Mouse (Mus musculus): ENCODE data around the gene Mylk3. TPM values are rescaled to one million over a fixed set of nuclear protein-coding genes. Genes with fewer than 3 reads are reported as not detected.
A peak's percentile ranks its signal among the peaks of the same experiment; 100 is the strongest.

Mylk3 gene
- total RNA-seq, 1 experiment = 0.22 TPM

DNA sequence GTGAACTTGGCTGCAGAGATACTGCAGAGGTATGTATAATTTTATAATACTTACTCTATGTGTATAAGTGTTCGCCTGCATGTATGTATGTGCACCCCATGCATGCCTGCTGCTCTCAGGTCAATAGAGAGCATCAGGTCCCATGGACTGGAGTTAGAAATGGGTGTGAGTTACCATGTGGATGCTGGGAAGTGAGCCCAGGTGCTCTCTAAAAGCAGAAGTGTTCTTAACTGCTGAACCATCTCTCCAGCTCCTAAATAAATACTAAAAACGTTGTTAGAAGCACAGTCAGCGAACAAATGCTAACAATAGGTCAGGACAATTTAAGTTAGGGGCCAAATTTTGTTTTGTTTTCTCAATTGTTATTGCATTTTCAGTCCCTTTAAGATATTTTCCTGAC lies 83.2 kb downstream of the Mylk3 start:
- H3K27ac ChIP-seq (ENCODE audit: insufficient read depth, low read depth, low read length, poor library complexity, severe bottlenecking) = no peak overlapping the region
- H3K36me3 ChIP-seq (ENCODE audit: control insufficient read depth, insufficient read depth, low read length, poor library complexity, severe bottlenecking) = peaks cover 13% of the 10 kb centered on the region
- in situ Hi-C loops (cut with MboI; ENCODE audit: low sequenced_read_pairs in 2 of 2, unreplicated experiment in 2 of 2) = no loop called here
- H3K9ac ChIP-seq (ENCODE audit: insufficient read depth, low read depth, low read length, poor library complexity, severe bottlenecking) = no peak overlapping the region
- TF ChIP-seq ZNF384 (IDR thresholded peaks at IDR 0.05; ENCODE audit: low read depth, low read length) (no peak), ZC3H11A (IDR thresholded peaks at IDR 0.05; ENCODE audit: borderline replicate concordance, low read depth, low read length) (no peak), HCFC1 (IDR thresholded peaks at IDR 0.05; ENCODE audit: borderline replicate concordance, insufficient read depth, low read length) (no peak), CHD2 (IDR thresholded peaks at IDR 0.05; ENCODE audit: low read depth, low read length) (no peak), MAFK (IDR thresholded peaks at IDR 0.05; ENCODE audit: insufficient read depth, low read depth, low read length) (no peak)
- no peaks in the 10 kb centered on the region for H3K9me3 ChIP-seq (ENCODE audit: control insufficient read depth, insufficient read depth, low read depth, low read length)
- no peak overlapping the region for H3K4me3 ChIP-seq (ENCODE audit: insufficient read depth in 1 of 2, low read depth in 1 of 2, low read length in 2 of 2, poor library complexity in 1 of 2, severe bottlenecking in 1 of 2)
- DNase-seq (ENCODE audit: low read depth, low spot score) = no peak
- H3K4me1 ChIP-seq (ENCODE audit: control insufficient read depth in 2 of 2, insufficient read depth in 2 of 2, low read length in 2 of 2, poor library complexity in 1 of 2) = peaks cover 2 to 3% of the 10 kb centered on the region in 2 experiments; a peak in 2 of 4 replicates

GRCm38 (mm10) chr8:85301941-85302340 lies 84.2 kb downstream of the Mylk3 start:
- DNase-seq (ENCODE audit: low read depth, low spot score) = no peak
- no peak overlapping the region for H3K27ac ChIP-seq (ENCODE audit: insufficient read depth, low read depth, low read length, poor library complexity, severe bottlenecking)
- peaks cover 2 to 3% of the 10 kb centered on the region in 2 experiments; a peak in 2 of 4 replicates for H3K4me1 ChIP-seq (ENCODE audit: control insufficient read depth in 2 of 2, insufficient read depth in 2 of 2, low read length in 2 of 2, poor library complexity in 1 of 2)
- H3K9me3 ChIP-seq (ENCODE audit: control insufficient read depth, insufficient read depth, low read depth, low read length) = no peaks in the 10 kb centered on the region
- H3K4me3 ChIP-seq (ENCODE audit: insufficient read depth in 1 of 2, low read depth in 1 of 2, low read length in 2 of 2, poor library complexity in 1 of 2, severe bottlenecking in 1 of 2) = no peak overlapping the region
- TF ChIP-seq ZNF384 (IDR thresholded peaks at IDR 0.05; ENCODE audit: low read depth, low read length) (no peak), ZC3H11A (IDR thresholded peaks at IDR 0.05; ENCODE audit: borderline replicate concordance, low read depth, low read length) (no peak), HCFC1 (IDR thresholded peaks at IDR 0.05; ENCODE audit: borderline replicate concordance, insufficient read depth, low read length) (no peak), MAFK (IDR thresholded peaks at IDR 0.05; ENCODE audit: insufficient read depth, low read depth, low read length) (no peak), CHD2 (IDR thresholded peaks at IDR 0.05; ENCODE audit: low read depth, low read length) (no peak)
- peaks cover 10% of the 10 kb centered on the region for H3K36me3 ChIP-seq (ENCODE audit: control insufficient read depth, insufficient read depth, low read length, poor library complexity, severe bottlenecking)
- in situ Hi-C loops (cut with MboI; ENCODE audit: low sequenced_read_pairs in 2 of 2, unreplicated experiment in 2 of 2) = no loop called here
- no peak overlapping the region for H3K9ac ChIP-seq (ENCODE audit: insufficient read depth, low read depth, low read length, poor library complexity, severe bottlenecking)

- in situ Hi-C loops (cut with MboI; ENCODE audit: low sequenced_read_pairs in 2 of 2, unreplicated experiment in 2 of 2) = no loop called here
- H3K36me3 ChIP-seq (ENCODE audit: control insufficient read depth, insufficient read depth, low read length, poor library complexity, severe bottlenecking) = peaks cover 9% of the 10 kb centered on the region
- peak within 1 kb of the TSS; percentile 84 to 85 for H3K4me3 ChIP-seq (ENCODE audit: insufficient read depth in 1 of 2, low read depth in 1 of 2, low read length in 2 of 2, poor library complexity in 1 of 2, severe bottlenecking in 1 of 2)
- peak; percentile 97 for DNase-seq (ENCODE audit: low read depth, low spot score)
- H3K9me3 ChIP-seq (ENCODE audit: control insufficient read depth, insufficient read depth, low read depth, low read length) = no peaks in the 10 kb centered on the region
- peak within 1 kb of the TSS; percentile 98 for H3K9ac ChIP-seq (ENCODE audit: insufficient read depth, low read depth, low read length, poor library complexity, severe bottlenecking)
- peaks cover 2 to 3% of the 10 kb centered on the region in 2 experiments; a peak in 2 of 4 replicates for H3K4me1 ChIP-seq (ENCODE audit: control insufficient read depth in 2 of 2, insufficient read depth in 2 of 2, low read length in 2 of 2, poor library complexity in 1 of 2)
- H3K27ac ChIP-seq (ENCODE audit: insufficient read depth, low read depth, low read length, poor library complexity, severe bottlenecking) = peak within 1 kb of the TSS; percentile 92
- TF ChIP-seq HCFC1 (IDR thresholded peaks at IDR 0.05; ENCODE audit: borderline replicate concordance, insufficient read depth, low read length) (peak; percentile 47; the same call in 1 of the 2 replicates), MAFK (IDR thresholded peaks at IDR 0.05; ENCODE audit: insufficient read depth, low read depth, low read length) (no peak), ZC3H11A (IDR thresholded peaks at IDR 0.05; ENCODE audit: borderline replicate concordance, low read depth, low read length) (peak; percentile 16; the same call in 1 of the 2 replicates), CHD2 (IDR thresholded peaks at IDR 0.05; ENCODE audit: low read depth, low read length) (peak; percentile 89), ZNF384 (IDR thresholded peaks at IDR 0.05; ENCODE audit: low read depth, low read length) (no peak)
Measured at GRCm38 (mm10) chr8:85299434-85300077, 86.6 kb downstream of the Mylk3 start, which contains the start of the genes Orc6 and Vps35. TSS of gene Orc6 (plus strand) at chr8:85299632. TSS of gene Vps35 (minus strand) at chr8:85299802.

DNA sequence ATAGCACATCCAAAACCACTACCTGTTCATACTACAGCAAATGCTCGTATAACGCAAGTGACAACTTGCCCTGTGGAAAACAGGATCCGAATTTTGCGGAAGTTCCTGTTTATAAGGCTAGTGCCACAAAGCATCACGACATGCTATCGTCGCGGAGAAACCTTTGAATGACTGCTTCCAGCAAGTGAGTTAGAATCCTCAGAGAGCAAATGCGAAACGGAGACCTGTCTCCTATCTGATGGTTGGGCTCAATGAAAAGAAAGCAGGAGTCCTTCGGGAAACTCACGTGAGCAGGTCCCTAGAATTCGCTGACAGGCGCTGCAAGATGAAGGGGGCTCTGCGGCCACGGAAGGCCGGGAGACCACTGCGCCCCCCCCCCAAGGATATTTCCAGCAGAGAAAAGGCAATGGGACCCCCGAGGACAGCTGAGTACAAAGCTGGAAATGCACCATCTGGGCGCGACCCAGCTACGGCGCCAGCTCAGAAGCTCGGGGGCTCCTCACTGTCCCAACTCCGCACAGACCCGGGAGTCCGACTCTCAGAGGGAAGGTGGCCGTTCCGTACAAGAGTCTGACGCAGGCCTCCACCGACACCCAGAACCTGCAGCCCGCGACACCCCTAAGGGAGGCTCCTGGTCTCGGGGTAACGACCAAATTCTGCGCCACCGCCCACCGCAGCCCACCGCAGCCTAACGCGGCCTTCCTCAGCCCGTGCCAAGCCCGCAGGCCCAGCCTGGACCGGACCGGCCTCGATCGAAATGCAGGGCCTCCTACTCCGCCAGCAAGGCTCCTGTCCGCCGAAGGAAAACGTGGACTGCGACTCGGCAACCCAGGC lies 87.3 kb downstream of the Mylk3 start:
- peaks cover 2 to 3% of the 10 kb centered on the region in 2 experiments; a peak in 2 of 4 replicates for H3K4me1 ChIP-seq (ENCODE audit: control insufficient read depth in 2 of 2, insufficient read depth in 2 of 2, low read length in 2 of 2, poor library complexity in 1 of 2)
- TF ChIP-seq ZNF384 (IDR thresholded peaks at IDR 0.05; ENCODE audit: low read depth, low read length) = no peak
- TF ChIP-seq MAFK (IDR thresholded peaks at IDR 0.05; ENCODE audit: insufficient read depth, low read depth, low read length) = no peak
- TF ChIP-seq CHD2 (IDR thresholded peaks at IDR 0.05; ENCODE audit: low read depth, low read length) = no peak
- no peak for TF ChIP-seq HCFC1 (IDR thresholded peaks at IDR 0.05; ENCODE audit: borderline replicate concordance, insufficient read depth, low read length)
- no peak for TF ChIP-seq ZC3H11A (IDR thresholded peaks at IDR 0.05; ENCODE audit: borderline replicate concordance, low read depth, low read length)
- no peaks in the 10 kb centered on the region for H3K9me3 ChIP-seq (ENCODE audit: control insufficient read depth, insufficient read depth, low read depth, low read length)
- H3K36me3 ChIP-seq (ENCODE audit: control insufficient read depth, insufficient read depth, low read length, poor library complexity, severe bottlenecking) = peaks cover 7% of the 10 kb centered on the region
- peak; percentile 19 for DNase-seq (ENCODE audit: low read depth, low spot score)
- peak overlapping the region; percentile 94 for H3K9ac ChIP-seq (ENCODE audit: insufficient read depth, low read depth, low read length, poor library complexity, severe bottlenecking)
- in situ Hi-C loops (cut with MboI; ENCODE audit: low sequenced_read_pairs in 2 of 2, unreplicated experiment in 2 of 2) = no loop called here
- peak overlapping the region; percentile 84 to 85 for H3K4me3 ChIP-seq (ENCODE audit: insufficient read depth in 1 of 2, low read depth in 1 of 2, low read length in 2 of 2, poor library complexity in 1 of 2, severe bottlenecking in 1 of 2)
- H3K27ac ChIP-seq (ENCODE audit: insufficient read depth, low read depth, low read length, poor library complexity, severe bottlenecking) = no peak overlapping the region
